Mouse (Mus musculus): Measurements from ENCODE around the gene Sqstm1. TPM values are rescaled to one million over a fixed set of nuclear protein-coding genes. Genes with fewer than 3 reads are reported as not detected.

Gene Sqstm1
- total RNA-seq (2021): 100 to 1,000 TPM; 492 to 540 TPM
- long read RNA-seq, experiment 1, transcript Sqstm1-202 (8 exons, 2,037 nt): major isoform, 236 of 384 reads
- long read RNA-seq, experiment 1, transcript Sqstm1-201 (8 exons, 2,673 nt): minor isoform, 43 of 384 reads
- long read RNA-seq, experiment 1, partial matches to known transcripts: 68 of 384 reads
- long read RNA-seq, experiment 1, other reads (novel, unspliced or antisense): 37 of 384 reads
- long read RNA-seq, experiment 2, transcript Sqstm1-201 (8 exons, 2,673 nt): minor isoform, 40 of 302 reads
- long read RNA-seq, experiment 2, transcript Sqstm1-202 (8 exons, 2,037 nt): major isoform, 192 of 302 reads
- long read RNA-seq, experiment 2, partial matches to known transcripts: 58 of 302 reads
- long read RNA-seq, experiment 2, other reads (novel, unspliced or antisense): 11 of 302 reads

- DNase-seq (ENCODE audit: low spot score in 2 of 2): peak; percentile 75 to 80
These were observed at the start of gene Sqstm1, which contains the start of gene Mgat4b for GRCm38 (mm10) chr11:50210505-50211151. Gene Sqstm1 (minus strand): TSS chr11:50210827. Gene Mgat4b (plus strand): TSS chr11:50210890.

GRCm38 (mm10) chr11:50258310-50258709 is 47.7 kb upstream of the Sqstm1 start:
- DNase-seq (ENCODE audit: low spot score in 2 of 2): peak; percentile 72 to 82

GRCm38 (mm10) chr11:50256615-50257014 is 46.0 kb upstream of the Sqstm1 start:
- DNase-seq (ENCODE audit: low spot score in 2 of 2): no peak

GRCm38 (mm10) chr11:50254010-50254580 is 43.5 kb upstream of the Sqstm1 start:
- peak; percentile 86 to 91 for DNase-seq (ENCODE audit: low spot score in 2 of 2)

DNA sequence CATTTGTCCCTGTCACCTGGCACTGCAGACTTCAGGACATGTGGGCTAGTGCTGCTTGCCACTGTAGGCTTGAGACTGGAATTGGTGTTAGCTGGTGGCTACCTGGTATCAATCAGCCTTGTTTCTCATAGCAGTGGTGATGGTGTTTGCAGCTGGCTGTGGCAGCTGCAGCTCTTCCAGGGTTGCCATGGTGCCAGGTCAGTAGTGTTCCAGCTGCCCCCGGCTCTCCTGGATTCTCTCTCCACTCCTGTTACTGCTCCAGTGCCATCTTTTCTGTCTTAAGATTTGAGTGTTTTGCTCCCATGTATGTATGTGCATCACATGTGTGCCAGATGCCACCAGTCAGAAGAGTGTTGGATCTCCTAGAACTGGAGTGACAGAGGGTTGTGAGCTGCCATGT is 42.8 kb upstream of the Sqstm1 start:
- no peak for DNase-seq (ENCODE audit: low spot score in 2 of 2)

DNA sequence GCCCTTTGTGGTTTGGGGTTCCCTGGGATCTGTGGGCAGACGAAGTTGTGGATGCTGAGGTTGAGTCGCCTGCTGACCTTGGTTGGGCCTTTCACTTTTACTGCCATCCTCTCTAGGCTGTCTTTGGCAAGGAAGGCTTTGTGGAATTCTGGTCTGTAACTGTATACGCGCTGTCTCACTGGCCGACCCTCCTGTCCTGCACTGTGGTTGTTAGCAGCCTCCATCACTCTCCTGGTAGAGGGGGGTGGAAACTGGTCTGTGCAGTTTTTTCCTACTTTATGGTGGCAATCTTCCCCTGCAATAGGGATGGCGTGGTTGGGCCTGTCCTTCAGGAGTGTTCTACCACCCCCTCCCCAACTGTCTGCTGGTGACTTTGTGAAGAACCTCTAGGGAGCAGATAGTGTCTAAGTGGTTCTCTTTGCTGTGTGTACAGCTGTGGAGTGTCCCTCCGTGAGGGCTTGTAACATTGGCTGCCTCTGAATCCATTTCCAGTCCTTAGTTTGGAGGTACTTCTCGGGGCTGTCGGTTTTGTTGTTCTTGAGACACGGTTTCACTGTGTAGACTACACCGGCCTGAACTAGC is 42.1 kb upstream of the Sqstm1 start:
- no peak for DNase-seq (ENCODE audit: low spot score in 2 of 2)

DNA sequence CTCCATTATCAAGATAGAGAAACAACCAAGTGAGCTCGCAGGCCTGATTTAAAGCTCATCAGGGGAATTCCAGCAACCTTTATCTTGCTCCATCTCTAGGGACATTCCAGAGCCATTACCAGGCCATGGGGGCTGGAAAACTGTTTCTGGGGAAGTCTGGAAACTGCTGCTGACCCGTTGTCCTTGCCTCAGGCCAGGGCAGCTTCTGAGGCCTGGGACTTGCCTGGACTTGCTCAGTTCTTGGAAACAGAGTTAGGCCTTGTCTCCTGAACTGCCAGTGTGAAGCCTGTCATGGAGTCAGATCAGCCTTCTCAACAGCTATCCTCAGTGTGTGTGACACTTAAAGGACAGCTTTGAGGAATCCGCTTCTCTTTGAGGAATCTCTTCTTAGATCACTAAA is 41.5 kb upstream of the Sqstm1 start:
- no peak for DNase-seq (ENCODE audit: low spot score in 2 of 2)

- DNase-seq (ENCODE audit: low spot score in 2 of 2): no peak
These were observed 38.0 kb upstream of the Sqstm1 start for GRCm38 (mm10) chr11:50248473-50249171.

DNA sequence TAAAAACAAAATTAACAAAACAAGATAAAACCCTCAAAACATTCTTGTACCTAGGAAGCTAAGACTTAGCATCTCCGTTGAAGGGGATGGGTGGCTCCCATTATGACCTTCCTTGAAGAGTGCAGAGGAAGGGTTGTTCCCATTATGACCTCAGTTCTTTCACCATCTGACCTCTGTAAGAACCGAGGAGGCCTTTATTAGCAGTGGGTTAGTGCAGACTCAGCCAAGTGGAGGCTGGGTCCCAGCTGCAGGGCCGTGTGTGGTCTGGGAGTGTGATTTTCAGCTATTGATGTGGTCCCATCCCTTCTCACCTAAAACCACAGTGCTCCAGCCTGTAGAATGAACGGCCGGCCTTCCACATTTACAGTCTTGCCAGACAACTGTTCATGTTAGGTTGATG is 34.6 kb upstream of the Sqstm1 start:
- no peak for DNase-seq (ENCODE audit: low spot score in 2 of 2)

GRCm38 (mm10) chr11:50243926-50244325 is 33.3 kb upstream of the Sqstm1 start:
- no peak for DNase-seq (ENCODE audit: low spot score in 2 of 2)

DNA sequence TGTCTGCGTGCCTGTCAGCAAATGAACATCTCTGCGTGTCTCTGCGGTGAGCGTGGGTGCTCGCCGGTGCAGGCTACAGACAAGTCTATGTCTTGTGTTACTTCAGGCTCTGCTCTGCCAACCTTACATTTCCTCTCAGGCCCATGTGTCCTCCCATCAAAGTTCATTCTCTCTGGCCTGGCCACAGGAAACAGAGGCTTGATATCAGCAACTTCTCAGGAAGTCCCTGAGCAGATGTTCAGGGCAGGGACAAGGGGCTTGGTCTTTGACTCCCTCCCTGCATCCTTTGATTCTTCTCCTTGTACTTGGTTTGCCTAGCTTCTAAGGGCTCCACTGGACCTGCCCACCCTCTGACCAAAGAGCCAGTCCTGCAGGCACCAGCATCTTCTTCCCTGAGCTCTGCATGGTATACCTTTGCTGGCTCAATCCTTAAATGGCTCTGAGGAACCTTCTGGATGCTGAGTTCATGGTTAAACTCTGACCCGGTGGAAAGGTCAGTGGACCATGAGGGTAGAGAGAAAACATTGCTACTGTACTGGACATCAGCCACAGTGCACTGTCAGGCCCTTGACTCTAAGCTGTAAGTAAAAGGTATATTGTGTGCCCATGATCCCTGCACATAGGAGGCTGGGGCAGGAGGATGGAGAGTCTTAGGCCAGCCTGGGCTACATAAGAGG is 29.7 kb upstream of the Sqstm1 start:
- no peak for DNase-seq (ENCODE audit: low spot score in 2 of 2)

DNA sequence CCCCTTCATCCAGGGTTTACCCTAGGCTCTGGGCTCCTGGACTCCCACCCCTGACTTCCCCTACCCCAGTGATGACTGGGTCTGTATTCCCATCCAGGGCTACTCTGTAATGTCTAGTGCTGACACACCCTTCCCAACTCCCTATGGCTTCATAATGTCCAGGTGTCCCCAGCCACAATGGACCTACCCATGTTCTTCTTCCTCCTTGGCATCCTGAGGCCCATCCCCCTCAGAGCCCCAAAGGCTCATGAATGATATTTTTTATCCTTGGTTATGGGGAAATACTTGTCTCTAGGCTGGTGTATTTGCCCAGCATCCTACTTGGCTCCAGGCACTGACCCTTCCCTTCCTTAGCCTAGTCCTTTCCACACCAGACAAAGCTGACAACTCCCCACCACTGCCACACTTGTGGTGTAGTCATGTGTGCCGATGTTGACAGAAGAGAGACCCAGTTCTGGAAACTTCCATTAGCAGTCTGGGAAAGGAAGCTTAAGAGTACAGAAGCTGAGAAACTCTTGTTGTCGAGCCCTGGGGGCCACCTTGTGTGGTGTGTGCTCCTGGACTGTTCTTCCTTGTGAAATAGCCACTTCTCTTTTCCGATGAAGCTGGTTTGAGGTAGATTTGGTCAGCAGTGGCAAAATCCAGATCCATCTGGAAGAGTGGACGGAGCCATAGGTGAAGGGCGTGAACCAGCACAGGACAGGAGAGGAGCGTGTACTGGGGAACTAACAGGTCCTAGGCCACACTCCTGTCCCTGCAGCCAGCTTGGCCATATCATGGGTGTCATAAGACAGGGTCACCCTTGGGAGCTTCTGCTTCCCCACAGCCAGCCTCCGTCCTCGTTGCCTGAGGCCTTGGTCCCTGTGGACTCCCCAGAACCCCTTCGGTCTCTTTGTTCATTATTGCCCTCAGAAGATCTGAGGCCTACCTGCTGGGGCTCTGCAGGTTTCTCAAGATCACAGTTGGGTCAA is 28.5 kb upstream of the Sqstm1 start:
- no peak for DNase-seq (ENCODE audit: low spot score in 2 of 2)

GRCm38 (mm10) chr11:50238324-50238723 is 27.7 kb upstream of the Sqstm1 start, which contains the start of gene Ltc4s:
Gene Ltc4s (minus strand): TSS chr11:50238616.
- no peak for DNase-seq (ENCODE audit: low spot score in 2 of 2)

DNA sequence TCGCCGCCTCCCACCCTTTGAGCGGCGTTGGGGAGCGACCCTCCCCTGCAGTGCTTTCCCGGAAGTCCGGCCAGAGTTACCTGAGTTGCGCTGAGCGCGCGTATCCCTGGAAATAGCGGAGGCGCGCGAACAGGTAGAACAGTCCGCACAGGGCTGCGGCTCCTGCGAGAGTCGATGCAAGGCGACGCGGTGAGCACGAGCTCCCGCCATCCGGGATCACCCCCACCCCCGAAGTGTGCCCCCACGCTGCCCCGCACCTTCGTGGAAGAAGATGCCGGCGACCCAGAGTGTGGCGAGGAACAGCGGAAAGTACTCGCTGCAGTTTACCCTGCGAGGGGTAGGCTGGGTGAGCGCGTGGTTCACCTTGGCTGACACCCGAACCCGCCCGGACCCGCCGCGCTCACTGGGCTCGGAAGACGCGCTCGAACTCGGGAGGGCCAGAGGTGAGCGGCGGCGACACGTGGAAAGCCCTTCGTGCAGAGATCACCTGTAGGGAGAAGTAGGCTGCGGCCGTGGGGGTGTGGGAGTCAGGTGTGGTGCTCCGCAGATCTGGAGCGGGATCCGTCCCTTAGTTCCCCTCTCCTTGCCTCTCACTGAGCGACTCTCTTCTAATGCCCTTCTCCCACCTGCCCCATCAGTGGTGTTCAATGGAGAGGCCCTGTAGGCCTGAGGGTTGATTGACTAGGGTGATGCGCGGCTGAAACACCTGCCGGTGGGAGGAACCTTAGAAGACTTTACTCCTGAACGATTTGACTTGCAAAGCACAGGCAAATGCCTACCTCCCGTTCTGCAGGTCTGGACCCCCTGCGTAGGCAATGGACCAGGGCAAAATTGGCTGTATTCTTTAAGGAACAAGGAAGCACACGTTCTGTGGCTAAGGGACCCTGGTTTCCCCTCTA is 26.6 kb upstream of the Sqstm1 start:
- DNase-seq (ENCODE audit: low spot score in 2 of 2): no peak

GRCm38 (mm10) chr11:50236540-50236936 is 25.9 kb upstream of the Sqstm1 start:
- peak; percentile 75 to 77 for DNase-seq (ENCODE audit: low spot score in 2 of 2)

- no peak for DNase-seq (ENCODE audit: low spot score in 2 of 2)
These were observed 24.0 kb upstream of the Sqstm1 start for GRCm38 (mm10) chr11:50234606-50235005.

DNA sequence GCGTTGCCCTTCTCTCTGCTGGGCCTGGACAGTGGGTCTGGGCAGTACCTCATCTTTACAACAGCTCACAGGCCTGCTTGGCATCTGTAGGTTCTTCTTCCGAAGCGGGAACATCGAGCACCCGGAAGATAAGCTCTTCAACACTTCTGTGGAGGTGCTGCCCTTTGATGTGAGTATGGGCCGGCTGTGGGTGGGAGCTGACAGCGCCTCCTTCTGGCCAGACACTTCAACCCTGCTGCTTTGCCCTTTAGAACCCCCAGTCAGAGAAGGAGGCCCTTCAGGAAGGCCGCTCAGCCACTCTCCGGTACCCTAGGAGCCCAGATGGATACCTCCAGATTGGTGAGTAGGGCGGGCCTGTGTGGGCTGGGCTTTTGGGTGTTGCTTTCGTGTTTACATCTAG is 23.4 kb upstream of the Sqstm1 start:
- DNase-seq (ENCODE audit: low spot score in 2 of 2): no peak

- DNase-seq (ENCODE audit: low spot score in 2 of 2): peak; percentile 62 to 69
These were observed 22.4 kb upstream of the Sqstm1 start for GRCm38 (mm10) chr11:50233022-50233421.
